Mouse (Mus musculus) hindbrain, embryonic 15.5 days (tissue): ENCODE results near the gene Tmem233. TPM values are rescaled to one million over a fixed set of nuclear protein-coding genes. Genes with fewer than 3 reads are reported as not detected.

Experiments
- ATAC-seq: fragments of 200-750 bp; cut with Nextera tagmentation; 2 replicates; pipeline ENCODE4 v1.8.0; 2017; ENCODE audit warnings: low read depth, moderate number of reproducible peaks, moderate TSS enrichment; ENCODE audit not compliant: low FRiP score
- H3K27ac ChIP-seq: fragments of 300-500 bp; sonication (generic); replicated peaks from 2 replicates; pipeline ENCODE4 v1.5.1; 2015; ENCODE audit warnings: mild to moderate bottlenecking, inconsistent platforms
- H3K27me3 ChIP-seq: fragments of 300-500 bp; sonication (generic); 2 replicates; pipeline ENCODE4 v1.6.1; 2015; ENCODE audit warnings: control low read depth, inconsistent platforms
- H3K36me3 ChIP-seq: fragments of 300-500 bp; sonication (generic); 2 replicates; pipeline ENCODE4 v1.6.1; 2015; ENCODE audit warnings: control low read depth, inconsistent platforms
- H3K4me1 ChIP-seq: fragments of 300-500 bp; sonication (generic); replicated peaks from 2 replicates; pipeline ENCODE4 v1.6.1; 2015; ENCODE audit warnings: control low read depth, inconsistent platforms
- H3K4me2 ChIP-seq: fragments of 300-500 bp; sonication (generic); 2 replicates; pipeline ENCODE4 v1.6.1; 2015; ENCODE audit warnings: moderate library complexity, mild to moderate bottlenecking, inconsistent platforms
- H3K4me3 ChIP-seq: fragments of 300-500 bp; sonication (generic); 2 replicates; pipeline ENCODE4 v1.5.1; 2015; ENCODE audit warnings: mild to moderate bottlenecking, inconsistent platforms
- H3K9ac ChIP-seq: fragments of 300-500 bp; sonication (generic); 2 replicates; pipeline ENCODE4 v1.6.1; 2015; ENCODE audit warnings: inconsistent platforms
- H3K9me3 ChIP-seq: fragments of 300-500 bp; sonication (generic); 2 replicates; pipeline ENCODE4 v1.6.1; 2016; ENCODE audit warnings: control low read depth, inconsistent platforms
- WGBS: fragments of 180-500 bp; shearing (Covaris S2); methylation state at CpG from one replicate; pipeline ENCODE4 v1.1.7; 2015; 5-methylcytosine and 5-hydroxymethylcytosine counted together
- polyA plus RNA-seq: library from polyadenylated mRNA; unstranded; fragments of >200 nt; fragmentation: Nextera tagmentation; extraction: Ambion mirVana; gene quantifications from 2 replicates; pipeline ENCODE4 v1.2.1, GENCODE M21; 2015

Gene Tmem233
- polyA plus RNA-seq, 1 experiment from 2014 or later = not detected

DNA sequence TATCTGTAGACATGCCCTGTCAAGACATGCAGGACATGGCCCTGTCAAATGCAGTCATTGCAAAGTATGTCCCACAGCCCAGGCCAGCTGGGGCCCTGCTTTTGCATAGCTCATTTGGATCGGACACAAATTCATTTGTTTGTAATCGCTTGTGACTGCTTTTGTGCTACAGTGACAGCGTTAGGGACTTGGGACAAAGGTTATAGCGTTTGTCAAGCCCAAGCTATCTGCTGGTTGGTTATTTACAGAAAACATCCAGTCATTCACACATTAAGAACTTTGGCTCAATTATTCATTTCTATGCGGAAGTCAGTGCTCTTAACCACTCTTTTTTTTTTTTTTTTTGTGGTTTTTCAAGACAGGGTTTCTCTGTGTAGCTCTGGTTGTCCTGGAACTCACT, 30.9 kb downstream of the Tmem233 start:
- Histone ChIP-seq H3K9ac (no peak overlapping the region), H3K27ac (no peak overlapping the region), H3K27me3 (no peaks in the 10 kb centered on the region), H3K4me3 (no peak overlapping the region), H3K4me2 (no peak overlapping the region), H3K9me3 (no peaks in the 10 kb centered on the region), H3K36me3 (no peaks in the 10 kb centered on the region), H3K4me1 (no peaks in the 10 kb centered on the region)
- 75% methylated on average over 5 of the region's 5 CpGs for WGBS
- no peak for ATAC-seq

GRCm38 (mm10) chr5:116049821-116050220, 33.2 kb downstream of the Tmem233 start:
- H3K36me3 ChIP-seq = no peaks in the 10 kb centered on the region
- no peak for ATAC-seq

DNA sequence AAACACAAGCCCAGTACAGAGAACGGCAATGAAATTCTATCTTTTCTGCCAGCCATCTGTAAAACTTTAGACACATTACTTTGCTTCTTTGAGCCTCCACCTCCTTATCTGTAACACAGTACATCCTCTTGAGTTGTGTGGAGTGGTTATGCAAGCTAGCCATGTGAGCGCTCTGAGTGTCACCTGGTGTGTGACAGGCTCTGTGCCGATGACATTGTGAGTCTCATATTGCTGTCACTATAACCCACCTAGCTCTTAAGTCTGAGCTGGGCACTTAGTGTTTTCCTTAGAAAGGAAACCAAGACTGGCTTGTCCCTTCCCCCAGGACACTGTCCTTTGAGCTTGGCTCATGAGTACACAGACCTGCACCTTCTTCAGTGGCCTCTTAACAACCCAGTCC, 34.7 kb downstream of the Tmem233 start:
- no peak overlapping the region for H3K9ac ChIP-seq
- 91% methylated on average over 3 of the region's 3 CpGs for WGBS

More at GRCm38 (mm10) chr5:116049821-116050220, 33.2 kb downstream of the Tmem233 start:
- 77% methylated on average over 4 of the region's 4 CpGs for WGBS
- H3K27ac ChIP-seq = no peak overlapping the region
- no peak overlapping the region for H3K4me2 ChIP-seq
- H3K9ac ChIP-seq = no peak overlapping the region
- H3K27me3 ChIP-seq = no peaks in the 10 kb centered on the region
- no peaks in the 10 kb centered on the region for H3K9me3 ChIP-seq
- H3K4me3 ChIP-seq = no peak overlapping the region
- no peaks in the 10 kb centered on the region for H3K4me1 ChIP-seq

DNA sequence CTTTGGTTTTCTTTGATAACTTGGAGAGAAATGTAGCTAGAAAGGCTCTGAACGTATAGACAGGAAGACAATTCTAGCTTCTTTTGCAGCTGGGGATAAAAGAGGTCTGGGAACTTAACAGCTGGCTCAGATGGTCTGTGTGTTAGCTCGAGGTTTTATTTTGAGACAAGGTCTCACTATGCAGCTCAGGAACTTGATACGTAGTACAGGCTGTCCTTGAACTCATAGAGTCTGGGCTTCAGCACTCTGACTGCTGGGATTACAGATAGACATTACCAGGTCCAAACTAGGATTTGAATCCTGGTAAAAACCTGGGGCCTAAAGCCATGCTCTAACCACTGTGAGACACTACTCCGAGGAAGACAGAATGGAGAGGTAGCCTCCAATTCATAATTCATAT, 36.8 kb downstream of the Tmem233 start:
- Histone ChIP-seq H3K4me1 (no peaks in the 10 kb centered on the region), H3K9ac (no peak overlapping the region), H3K4me3 (no peak overlapping the region), H3K9me3 (no peaks in the 10 kb centered on the region), H3K27me3 (no peaks in the 10 kb centered on the region), H3K4me2 (no peak overlapping the region), H3K36me3 (no peaks in the 10 kb centered on the region), H3K27ac (no peak overlapping the region)
- no peak for ATAC-seq
- WGBS = 83% methylated on average over 4 of the region's 4 CpGs

More for the DNA sequence above, 34.7 kb downstream of the Tmem233 start:
- Histone ChIP-seq H3K9me3 (no peaks in the 10 kb centered on the region), H3K27ac (no peak overlapping the region), H3K4me1 (no peaks in the 10 kb centered on the region), H3K4me2 (no peak overlapping the region), H3K27me3 (no peaks in the 10 kb centered on the region), H3K4me3 (no peak overlapping the region), H3K36me3 (no peaks in the 10 kb centered on the region)
- ATAC-seq = no peak

DNA sequence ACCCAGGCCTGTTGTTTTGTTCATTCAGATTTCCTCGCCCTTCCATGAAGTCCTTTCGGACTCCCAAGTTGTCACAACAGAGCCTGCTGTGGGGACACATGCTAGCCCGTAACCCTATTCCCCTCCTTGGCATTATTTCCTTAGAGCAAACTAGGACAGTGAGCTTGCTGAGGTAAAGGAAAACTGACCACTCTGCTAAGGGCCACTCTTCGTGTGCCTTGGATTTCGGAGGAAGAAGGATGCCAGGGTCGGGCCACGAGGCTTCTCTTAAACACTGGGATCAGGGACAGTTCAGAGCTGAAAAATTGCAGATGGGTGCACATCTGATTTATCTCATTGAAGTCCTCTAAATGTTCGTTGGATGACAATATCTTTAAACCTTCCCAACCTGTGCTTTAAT, 37.5 kb downstream of the Tmem233 start:
- Histone ChIP-seq H3K27me3 (no peaks in the 10 kb centered on the region), H3K27ac (no peak overlapping the region), H3K4me3 (no peak overlapping the region), H3K36me3 (no peaks in the 10 kb centered on the region), H3K9me3 (no peaks in the 10 kb centered on the region), H3K4me2 (no peak overlapping the region), H3K9ac (no peak overlapping the region), H3K4me1 (no peaks in the 10 kb centered on the region)
- 84% methylated on average over 8 of the region's 8 CpGs for WGBS
- ATAC-seq = no peak

GRCm38 (mm10) chr5:116042241-116042640, 40.8 kb downstream of the Tmem233 start:
- no peaks in the 10 kb centered on the region; the same call in 1 of the 2 replicates for H3K27me3 ChIP-seq
- H3K4me2 ChIP-seq = no peak overlapping the region
- ATAC-seq = no peak
- no peaks in the 10 kb centered on the region for H3K36me3 ChIP-seq
- H3K9ac ChIP-seq = no peak overlapping the region
- H3K27ac ChIP-seq = no peak overlapping the region
- no peaks in the 10 kb centered on the region for H3K9me3 ChIP-seq
- H3K4me1 ChIP-seq = no peaks in the 10 kb centered on the region
- no peak overlapping the region for H3K4me3 ChIP-seq
- 61% methylated on average over 7 of the region's 7 CpGs for WGBS

- Histone ChIP-seq H3K36me3 (no peaks in the 10 kb centered on the region), H3K27me3 (no peaks in the 10 kb centered on the region; the same call in 1 of the 2 replicates), H3K4me3 (no peak overlapping the region), H3K4me2 (peak overlapping the region; percentile 16), H3K9me3 (no peaks in the 10 kb centered on the region), H3K4me1 (no peaks in the 10 kb centered on the region), H3K9ac (no peak overlapping the region), H3K27ac (no peak overlapping the region)
- WGBS = 35% methylated on average over 11 of the region's 11 CpGs
- ATAC-seq = no peak
Measured at GRCm38 (mm10) chr5:116039706-116040105, 43.3 kb downstream of the Tmem233 start.

DNA sequence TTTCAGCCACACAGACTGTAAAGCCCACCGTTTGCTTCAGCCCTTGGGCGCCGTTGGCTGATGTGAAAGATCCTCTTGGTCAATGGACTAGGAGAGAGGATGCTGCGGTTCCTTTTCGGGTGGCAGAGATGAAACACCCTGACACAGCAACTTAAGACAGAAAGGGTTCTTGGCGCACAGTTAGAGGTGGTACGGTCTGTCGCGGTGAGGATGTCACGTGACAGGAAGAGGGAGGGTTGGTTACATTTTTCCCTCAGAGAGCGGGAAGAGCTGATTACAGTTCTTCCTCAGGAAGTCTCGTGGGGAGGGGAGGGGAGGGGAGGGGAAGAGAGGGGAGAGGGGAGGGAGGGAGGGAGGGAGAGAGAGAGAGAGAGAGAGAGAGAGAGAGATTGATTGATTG, 45.3 kb downstream of the Tmem233 start:
- Histone ChIP-seq H3K27ac (no peak overlapping the region), H3K9me3 (no peaks in the 10 kb centered on the region), H3K4me2 (no peak overlapping the region), H3K9ac (no peak overlapping the region), H3K27me3 (no peaks in the 10 kb centered on the region; the same call in 1 of the 2 replicates), H3K4me3 (no peak overlapping the region), H3K4me1 (no peaks in the 10 kb centered on the region), H3K36me3 (no peaks in the 10 kb centered on the region)
- no peak for ATAC-seq
- WGBS = 63% methylated on average over 10 of the region's 12 CpGs

- H3K27ac ChIP-seq = no peak overlapping the region
Measured at GRCm38 (mm10) chr5:116036465-116036864, 46.6 kb downstream of the Tmem233 start.

GRCm38 (mm10) chr5:116031190-116031577, 51.9 kb downstream of the Tmem233 start:
- H3K36me3 ChIP-seq = no peaks in the 10 kb centered on the region
- peaks cover 12% of the 10 kb centered on the region for H3K4me1 ChIP-seq
- H3K27ac ChIP-seq = 0 out of 2 replicates have a peak overlapping the region, but pooled peaks have one; percentile 39
- WGBS = 4% methylated on average over 14 of the region's 14 CpGs
- H3K4me3 ChIP-seq = peak overlapping the region; percentile 24
- H3K4me2 ChIP-seq = peak overlapping the region; percentile 50
- peak; percentile 35 for ATAC-seq
- no peaks in the 10 kb centered on the region for H3K27me3 ChIP-seq
- H3K9me3 ChIP-seq = no peaks in the 10 kb centered on the region
- no peak overlapping the region for H3K9ac ChIP-seq

More at GRCm38 (mm10) chr5:116036465-116036864, 46.6 kb downstream of the Tmem233 start:
- Histone ChIP-seq H3K27me3 (no peaks in the 10 kb centered on the region; the same call in 1 of the 2 replicates), H3K4me2 (no peak overlapping the region), H3K9ac (no peak overlapping the region), H3K9me3 (no peaks in the 10 kb centered on the region), H3K4me1 (peaks cover 3% of the 10 kb centered on the region; the same call in 1 of the 2 replicates), H3K36me3 (no peaks in the 10 kb centered on the region), H3K4me3 (no peak overlapping the region)
- WGBS = 54% methylated on average over 16 of the region's 16 CpGs
- no peak for ATAC-seq

GRCm38 (mm10) chr5:116030566-116031189, 52.4 kb downstream of the Tmem233 start:
- H3K4me2 ChIP-seq = peak overlapping the region; percentile 50
- H3K27me3 ChIP-seq = no peaks in the 10 kb centered on the region
- H3K36me3 ChIP-seq = no peaks in the 10 kb centered on the region
- peak overlapping the region; percentile 24 for H3K4me3 ChIP-seq
- ATAC-seq = peak; percentile 68
- 4% methylated on average over 19 of the region's 19 CpGs for WGBS
- H3K9ac ChIP-seq = peak overlapping the region; percentile 9; the same call in 1 of the 2 replicates
- peaks cover 12% of the 10 kb centered on the region for H3K4me1 ChIP-seq
- H3K27ac ChIP-seq = no peak overlapping the region
- no peaks in the 10 kb centered on the region for H3K9me3 ChIP-seq

DNA sequence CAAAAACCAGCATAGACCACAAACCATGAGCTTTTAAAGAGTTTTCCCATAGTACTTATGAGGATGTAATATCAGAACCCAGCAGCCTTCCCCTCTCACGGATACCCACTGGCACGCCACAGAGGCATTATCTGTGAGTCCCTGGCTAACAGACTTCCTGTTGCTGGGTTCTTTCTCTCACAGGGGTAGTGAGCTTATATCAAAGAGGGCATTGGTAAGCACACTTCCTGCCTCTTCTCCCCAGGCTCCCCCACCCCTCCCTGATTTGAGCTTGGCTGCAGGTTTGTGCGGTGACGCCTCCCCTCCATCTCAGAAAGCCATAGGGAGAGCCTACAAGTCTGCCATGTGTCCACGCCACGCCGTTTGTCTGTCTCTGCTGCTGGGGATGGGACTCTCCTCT, 54.0 kb downstream of the Tmem233 start:
- H3K27ac ChIP-seq = no peak overlapping the region

DNA sequence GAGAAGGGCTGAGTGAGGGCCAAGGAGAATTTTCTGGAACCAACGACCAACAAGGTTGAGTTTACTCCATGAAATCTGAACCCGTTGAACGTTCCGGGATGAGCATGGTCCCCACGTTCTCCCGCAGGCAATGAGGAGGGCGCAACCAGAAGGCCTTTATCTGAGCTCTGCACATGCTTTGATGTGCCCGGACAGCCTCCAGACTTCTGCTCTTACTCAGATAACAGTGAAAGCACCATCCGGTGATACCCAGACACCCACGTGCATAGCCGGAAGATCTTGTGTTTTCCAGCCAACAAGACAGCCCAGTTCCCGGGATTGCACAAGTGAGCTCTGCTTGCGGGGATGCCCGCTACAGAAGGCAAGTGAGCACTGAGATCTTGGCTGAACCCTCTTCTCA, 56.5 kb downstream of the Tmem233 start:
- H3K9me3 ChIP-seq = no peaks in the 10 kb centered on the region
- H3K4me2 ChIP-seq = no peak overlapping the region
- H3K4me1 ChIP-seq = peaks cover 31% of the 10 kb centered on the region
- H3K4me3 ChIP-seq = no peak overlapping the region
- H3K27me3 ChIP-seq = no peaks in the 10 kb centered on the region
- 94% methylated on average over 14 of the region's 14 CpGs for WGBS
- no peaks in the 10 kb centered on the region for H3K36me3 ChIP-seq
- ATAC-seq = no peak
- H3K27ac ChIP-seq = no peak overlapping the region
- H3K9ac ChIP-seq = no peak overlapping the region

More for the DNA sequence above, 54.0 kb downstream of the Tmem233 start:
- no peak overlapping the region for H3K9ac ChIP-seq
- no peak overlapping the region for H3K4me3 ChIP-seq
- no peaks in the 10 kb centered on the region for H3K27me3 ChIP-seq
- peaks cover 12% of the 10 kb centered on the region for H3K4me1 ChIP-seq
- WGBS = 82% methylated on average over 7 of the region's 7 CpGs
- no peak overlapping the region for H3K4me2 ChIP-seq
- H3K9me3 ChIP-seq = no peaks in the 10 kb centered on the region
- no peak for ATAC-seq
- no peaks in the 10 kb centered on the region for H3K36me3 ChIP-seq
